Mouse (Mus musculus): ENCODE measurements around the gene Pgm3. TPM values are rescaled to one million over a fixed set of nuclear protein-coding genes. Genes with fewer than 3 reads are reported as not detected.

The Pgm3 gene
- polyA plus RNA-seq, 1 experiment from 2014 or later: 42.2 TPM

Other genes with a start within 250 kb of the Pgm3 start
- gene Ube2cbp, start 106.9 kb downstream of the Pgm3 start, polyA plus RNA-seq (2015; fragmentation: Nextera tagmentation; extraction: Ambion mirVana): 5.6 and 5.8 TPM in 2 replicates
- gene Dop1a, start 104.7 kb downstream of the Pgm3 start, polyA plus RNA-seq (2015; fragmentation: Nextera tagmentation; extraction: Ambion mirVana): 17.1 and 18.6 TPM in 2 replicates
- 2.5 and 2.7 TPM in 2 replicates for gene Rwdd2a, start 149 bp upstream of the Pgm3 start, polyA plus RNA-seq (2015; fragmentation: Nextera tagmentation; extraction: Ambion mirVana)
- gene Me1, start 124.1 kb upstream of the Pgm3 start, polyA plus RNA-seq (2015; fragmentation: Nextera tagmentation; extraction: Ambion mirVana): 21.8 and 22.5 TPM in 2 replicates
- gene Prss35, start 171.8 kb upstream of the Pgm3 start, polyA plus RNA-seq (2015; fragmentation: Nextera tagmentation; extraction: Ambion mirVana): 51.6 and 52.9 TPM in 2 replicates